Mouse (Mus musculus) adrenal gland, postnatal 4 days (tissue): Measurements from ENCODE around the gene Gkap1. TPM values are rescaled to one million over a fixed set of nuclear protein-coding genes. Genes with fewer than 3 reads are reported as not detected.

Experiments
- DNase-seq, 2 experiments: peaks; one replicate each; pipeline ENCODE4 v3.0.0; 2021 to 2022; ENCODE audit warnings: low spot score in 2 of 2, mixed read lengths in 2 of 2
- long read RNA-seq, 2 experiments: library from polyadenylated mRNA; stranded (forward); transcript quantifications; one replicate each; pipeline ENCODE4 v2.0.0; 2021
- total RNA-seq, 2 experiments: library from RNA; stranded (reverse); gene quantifications; 2 replicates each; pipeline ENCODE4 v1.2.3; 2021

Gkap1 gene
- total RNA-seq = 10 to 100 TPM; 47.2 to 49.7 TPM
- long read RNA-seq, experiment 1, transcript Gkap1-201 (12 exons, 1,523 nt) = major isoform, 15 of 42 reads
- long read RNA-seq, experiment 1, partial matches to known transcripts = 12 of 42 reads
- long read RNA-seq, experiment 1, other reads (novel, unspliced or antisense) = 14 of 42 reads
- long read RNA-seq, experiment 2, transcript Gkap1-201 (12 exons, 1,523 nt) = major isoform, 38 of 67 reads
- long read RNA-seq, experiment 2, partial matches to known transcripts = 9 of 67 reads
- long read RNA-seq, experiment 2, other reads (novel, unspliced or antisense) = 19 of 67 reads

GRCm38 (mm10) chr13:58275599-58275998, at the start of gene Gkap1:
Gene Gkap1 (minus strand): TSS chr13:58275699.
- no peak for DNase-seq

- no peak for DNase-seq
These were observed 42.3 kb upstream of the Gkap1 start for GRCm38 (mm10) chr13:58317768-58318167.

- no peak for DNase-seq
These were observed 39.5 kb upstream of the Gkap1 start for GRCm38 (mm10) chr13:58314991-58315390.

GRCm38 (mm10) chr13:58313758-58314157, 38.3 kb upstream of the Gkap1 start:
- no peak for DNase-seq

GRCm38 (mm10) chr13:58311351-58311750, 35.9 kb upstream of the Gkap1 start:
- no peak for DNase-seq

- DNase-seq = no peak
These were observed 34.0 kb upstream of the Gkap1 start for GRCm38 (mm10) chr13:58309499-58309898.

GRCm38 (mm10) chr13:58307453-58307852, 32.0 kb upstream of the Gkap1 start:
- no peak for DNase-seq

GRCm38 (mm10) chr13:58305230-58305629, 29.7 kb upstream of the Gkap1 start:
- DNase-seq = no peak

GRCm38 (mm10) chr13:58302421-58303145, 27.1 kb upstream of the Gkap1 start:
- DNase-seq = no peak

- no peak for DNase-seq
These were observed 26.5 kb upstream of the Gkap1 start for GRCm38 (mm10) chr13:58301961-58302360.

GRCm38 (mm10) chr13:58298756-58299155, 23.3 kb upstream of the Gkap1 start:
- DNase-seq = no peak

GRCm38 (mm10) chr13:58295582-58295981, 20.1 kb upstream of the Gkap1 start:
- DNase-seq = no peak

- DNase-seq = no peak
These were observed 17.3 kb upstream of the Gkap1 start for GRCm38 (mm10) chr13:58292811-58293210.

- no peak for DNase-seq
These were observed 13.8 kb upstream of the Gkap1 start for GRCm38 (mm10) chr13:58289308-58289707.

GRCm38 (mm10) chr13:58287822-58288221, 12.3 kb upstream of the Gkap1 start:
- DNase-seq = peak; percentile 75 to 80

GRCm38 (mm10) chr13:58283466-58283865, 8.0 kb upstream of the Gkap1 start:
- DNase-seq = no peak

- DNase-seq = no peak
These were observed 6.4 kb upstream of the Gkap1 start for GRCm38 (mm10) chr13:58281936-58282335.

GRCm38 (mm10) chr13:58280528-58280927, 5.0 kb upstream of the Gkap1 start:
- DNase-seq = no peak

GRCm38 (mm10) chr13:58276256-58276655, 757 bp upstream of the Gkap1 start:
- DNase-seq = peak in 1 of 2 experiments; percentile 13

GRCm38 (mm10) chr13:58275076-58275475, 423 bp downstream of the Gkap1 start:
- no peak for DNase-seq

- DNase-seq = peak; percentile 57 to 68
These were observed 1.1 kb downstream of the Gkap1 start for GRCm38 (mm10) chr13:58274259-58274991.
